Mouse (Mus musculus) erythroblast, embryonic 14.5 days (primary cell): ENCODE data around the gene Lyrm4.

Experiments
- GATA1 ChIP-seq: IDR thresholded peaks from 2 replicates; pipeline ENCODE4 v1.6.1; 2012; ENCODE audit warnings: low read length, inconsistent platforms, mixed read lengths
- TAL1 ChIP-seq: IDR thresholded peaks from 3 replicates; pipeline ENCODE4 v1.6.1; 2012; ENCODE audit warnings: low read length, inconsistent platforms, mixed read lengths

GRCm38 (mm10) chr13:35989329-35989728 lies 128.0 kb downstream of the Lyrm4 start:
- TF ChIP-seq GATA1 (no peak), TAL1 (no peak)
